Mouse (Mus musculus) lung, postnatal 0 days (tissue): Measurements from ENCODE around the gene Chtop. TPM values are rescaled to one million over a fixed set of nuclear protein-coding genes. Genes with fewer than 3 reads are reported as not detected.

Source experiments
- ATAC-seq: fragments of 200-750 bp; cut with Nextera tagmentation; 2 replicates; pipeline ENCODE4 v1.8.0; 2017; ENCODE audit warnings: moderate library complexity
- DNase-seq: peaks from one replicate; pipeline ENCODE4 v3.0.0-alpha.2; 2016; ENCODE audit warnings: low spot score
- H3K27ac ChIP-seq: fragments of 300-500 bp; sonication (generic); 2 replicates; pipeline ENCODE4 v1.5.1; 2014; ENCODE audit warnings: antibody characterized with exemption, mild to moderate bottlenecking, low read length, mixed read lengths
- H3K27me3 ChIP-seq: fragments of 300-500 bp; sonication (generic); replicated peaks from 2 replicates; pipeline ENCODE4 v1.6.1; 2014; ENCODE audit warnings: low read length, mixed read lengths; ENCODE audit not compliant: insufficient read depth
- H3K36me3 ChIP-seq: fragments of 300-500 bp; sonication (generic); 2 replicates; pipeline ENCODE4 v1.6.1; 2014; ENCODE audit warnings: low read length, mixed read lengths; ENCODE audit not compliant: insufficient read depth
- H3K4me1 ChIP-seq: fragments of 300-500 bp; sonication (generic); 2 replicates; pipeline ENCODE4 v1.6.1; 2014; ENCODE audit warnings: antibody characterized with exemption, low read depth, low read length, mixed read lengths; ENCODE audit not compliant: insufficient read depth
- H3K4me2 ChIP-seq: fragments of 300-500 bp; sonication (generic); replicated peaks from 2 replicates; pipeline ENCODE4 v1.6.1; 2014; ENCODE audit warnings: low read depth, mild to moderate bottlenecking, low read length, moderate library complexity, mixed read lengths
- H3K4me3 ChIP-seq: fragments of 300-500 bp; sonication (generic); 2 replicates; pipeline ENCODE4 v1.5.1; 2014; ENCODE audit warnings: low read depth, low read length
- H3K9ac ChIP-seq: fragments of 300-500 bp; sonication (generic); replicated peaks from 2 replicates; pipeline ENCODE4 v1.6.1; 2014; ENCODE audit warnings: low read depth, mild to moderate bottlenecking
- H3K9me3 ChIP-seq: fragments of 300-500 bp; sonication (generic); 2 replicates; pipeline ENCODE4 v1.6.1; 2016; ENCODE audit warnings: low read length, mixed read lengths
- CTCF ChIP-seq: IDR thresholded peaks from 2 replicates; pipeline ENCODE4 v1.5.1; 2016; ENCODE audit warnings: antibody characterized with exemption, mild to moderate bottlenecking
- EP300 ChIP-seq: IDR thresholded peaks from 2 replicates; pipeline ENCODE4 v1.6.1; 2016; ENCODE audit warnings: antibody characterized with exemption, mild to moderate bottlenecking, control low read depth
- WGBS: fragments of 180-500 bp; shearing (Covaris S2); extraction: QIAGEN DNeasy Blood & Tissue Kit; methylation state at CpG from one replicate; pipeline ENCODE4 v1.1.7; 2014; 5-methylcytosine and 5-hydroxymethylcytosine counted together
- polyA plus RNA-seq: library from polyadenylated mRNA; unstranded; fragments of >200 nt; fragmentation: Nextera tagmentation; extraction: Ambion mirVana; gene quantifications from 2 replicates; pipeline ENCODE4 v1.2.1, GENCODE M21; 2015

Chtop gene
- polyA plus RNA-seq, 1 experiment from 2014 or later: 85.8 TPM

DNA sequence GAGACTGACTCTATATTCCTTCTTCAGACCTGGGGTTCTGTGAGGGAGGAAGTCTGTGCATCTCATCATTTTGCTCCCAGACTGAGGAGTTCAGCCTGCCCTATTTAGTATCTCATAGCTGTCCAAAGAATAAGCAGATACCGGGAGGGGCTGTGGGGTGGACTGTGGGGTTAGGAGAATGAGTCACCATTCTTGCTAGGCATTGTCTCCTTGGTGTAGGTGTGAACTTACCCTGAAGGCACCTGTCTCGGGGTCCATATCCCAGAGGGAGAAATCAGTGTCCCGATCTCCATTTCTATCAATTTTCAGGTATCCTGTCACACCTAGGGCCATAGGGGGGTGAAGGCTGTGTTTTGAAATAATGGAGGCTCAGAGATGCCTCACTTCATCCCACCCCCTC lies 47.4 kb downstream of the Chtop start:
- 83% methylated on average over 3 of the region's 3 CpGs for WGBS
- ATAC-seq: no peak
- no peaks in the 10 kb centered on the region for H3K9me3 ChIP-seq

DNA sequence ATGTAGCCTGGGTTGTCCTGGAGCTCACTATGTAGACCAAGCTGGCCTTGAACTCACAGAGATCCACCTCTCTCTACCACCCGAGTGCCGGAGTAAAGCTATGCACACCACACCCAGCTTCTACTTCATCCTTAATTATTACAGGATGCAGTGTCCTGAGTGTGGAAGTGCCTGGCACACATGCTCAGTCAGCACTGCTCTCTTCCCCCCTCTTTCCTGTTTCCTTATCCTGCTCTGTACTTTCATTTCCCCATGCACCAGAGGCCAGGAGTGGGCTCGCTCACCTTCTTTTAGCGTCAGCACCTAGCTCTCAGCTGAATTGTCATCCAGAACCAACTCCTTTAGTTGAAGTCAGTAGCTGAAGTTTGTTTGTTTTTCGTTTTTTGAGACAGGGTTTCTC lies 49.0 kb downstream of the Chtop start:
- DNase-seq (no peak), ATAC-seq (no peak)
- TF ChIP-seq CTCF: no peak
- TF ChIP-seq EP300: no peak

More for the DNA sequence above, 47.4 kb downstream of the Chtop start:
- Histone ChIP-seq H3K9ac (no peak overlapping the region), H3K4me2 (no peak overlapping the region), H3K4me1 (no peaks in the 10 kb centered on the region; the same call in 1 of the 2 replicates), H3K27ac (no peak overlapping the region), H3K4me3 (no peak overlapping the region), H3K36me3 (no peaks in the 10 kb centered on the region), H3K27me3 (no peaks in the 10 kb centered on the region)
- no peak for DNase-seq
- TF ChIP-seq CTCF (no peak), EP300 (no peak)

DNA sequence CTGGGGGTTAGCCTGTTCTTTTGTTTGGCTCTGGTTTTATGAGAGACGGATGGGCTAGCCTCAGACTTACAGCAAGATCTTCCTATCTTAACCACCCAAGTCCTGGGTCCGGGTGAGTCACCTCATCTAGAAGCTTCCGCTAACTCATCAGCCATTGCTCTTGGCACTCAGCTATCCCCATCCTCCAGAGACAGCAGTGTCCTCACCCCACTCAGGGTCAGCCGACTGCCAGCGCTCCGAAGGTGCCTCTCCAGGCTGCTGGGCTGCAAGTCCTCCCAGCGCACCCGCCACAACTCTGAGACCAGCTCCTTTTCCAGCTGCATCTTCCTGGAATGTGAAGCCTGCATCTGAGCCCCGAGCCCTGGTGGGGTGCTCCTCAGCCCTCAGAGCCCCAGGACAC lies 49.6 kb downstream of the Chtop start:
- Histone ChIP-seq H3K36me3 (0 out of 2 replicates have a peak, but pooled peaks cover 6% of the 10 kb centered on the region), H3K9me3 (no peaks in the 10 kb centered on the region), H3K27me3 (no peaks in the 10 kb centered on the region), H3K4me3 (no peak overlapping the region), H3K4me2 (no peak overlapping the region), H3K27ac (no peak overlapping the region), H3K9ac (no peak overlapping the region), H3K4me1 (no peaks in the 10 kb centered on the region; the same call in 1 of the 2 replicates)
- WGBS: 79% methylated on average over 9 of the region's 9 CpGs
- no peak for DNase-seq
- TF ChIP-seq CTCF (no peak), EP300 (no peak)
- no peak for ATAC-seq

More for the DNA sequence above, 49.0 kb downstream of the Chtop start:
- Histone ChIP-seq H3K27me3 (no peaks in the 10 kb centered on the region), H3K9ac (no peak overlapping the region), H3K4me1 (no peaks in the 10 kb centered on the region; the same call in 1 of the 2 replicates), H3K9me3 (no peaks in the 10 kb centered on the region), H3K27ac (no peak overlapping the region), H3K36me3 (0 out of 2 replicates have a peak, but pooled peaks cover 6% of the 10 kb centered on the region), H3K4me3 (no peak overlapping the region), H3K4me2 (no peak overlapping the region)
- WGBS: 56% methylated on average over 5 of the region's 5 CpGs

DNA sequence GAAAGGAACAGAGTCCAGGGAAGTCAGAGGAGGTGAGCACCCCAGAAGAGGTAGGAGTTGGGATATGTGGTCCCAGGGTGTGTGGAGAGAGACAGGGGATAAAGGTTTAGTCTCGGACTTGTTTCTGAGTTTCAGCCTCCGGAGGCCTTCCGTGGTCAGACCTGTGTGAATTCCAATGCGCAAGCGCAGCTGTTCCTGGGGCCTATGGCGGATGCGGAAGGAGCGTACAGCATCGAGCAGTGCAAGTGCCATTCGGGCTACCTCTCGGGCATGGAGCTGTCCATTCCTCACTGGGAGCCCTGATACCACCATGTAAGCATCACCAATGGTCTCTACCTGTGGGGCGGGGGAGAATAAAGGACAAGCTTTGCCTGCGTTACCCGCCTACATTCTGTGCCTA lies 54.4 kb downstream of the Chtop start:
- TF ChIP-seq CTCF (no peak), EP300 (no peak)
- ATAC-seq (no peak), DNase-seq (no peak)
- Histone ChIP-seq H3K27ac (no peak overlapping the region), H3K36me3 (0 out of 2 replicates have a peak, but pooled peaks cover 6% of the 10 kb centered on the region), H3K4me1 (no peaks in the 10 kb centered on the region), H3K9ac (no peak overlapping the region), H3K4me2 (no peak overlapping the region), H3K4me3 (no peak overlapping the region), H3K9me3 (no peaks in the 10 kb centered on the region), H3K27me3 (no peaks in the 10 kb centered on the region)
- 87% methylated on average over 14 of the region's 14 CpGs for WGBS

DNA sequence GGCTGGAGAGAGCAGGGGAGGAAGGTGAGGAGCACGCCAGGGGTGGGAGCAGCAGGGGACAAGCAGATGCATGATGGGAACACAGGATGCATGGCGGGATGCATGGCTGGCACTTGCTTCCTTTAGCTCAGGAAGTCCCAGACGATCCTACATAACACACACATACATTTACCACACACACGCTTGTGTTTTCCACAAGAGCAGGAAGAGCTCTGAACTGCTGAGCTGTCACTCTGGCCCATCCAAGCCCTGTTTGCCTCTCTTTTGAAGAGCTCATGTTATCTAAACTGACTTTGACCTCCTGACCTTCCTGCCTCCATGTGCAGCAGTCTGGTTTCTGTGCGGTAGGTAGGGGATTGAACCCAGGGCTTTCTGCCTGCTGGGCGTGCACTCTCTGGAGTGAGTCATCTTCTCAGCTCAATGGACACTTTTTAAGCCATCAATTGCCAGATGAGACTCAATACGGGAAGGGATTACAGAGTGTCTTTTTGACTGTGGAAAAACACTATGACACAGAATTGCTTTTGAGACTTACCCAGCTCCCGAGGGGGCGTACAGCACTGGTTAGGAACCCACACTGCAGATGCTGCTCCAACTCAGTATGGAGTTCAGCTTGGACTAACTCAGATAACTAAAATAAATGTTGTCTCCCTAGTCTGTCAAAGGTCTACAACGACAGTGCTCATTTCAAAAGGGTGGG lies 57.8 kb downstream of the Chtop start:
- 0 out of 2 replicates have a peak overlapping the region, but pooled peaks have one; percentile 11 for H3K4me2 ChIP-seq
- 28% methylated on average over 10 of the region's 10 CpGs for WGBS

DNA sequence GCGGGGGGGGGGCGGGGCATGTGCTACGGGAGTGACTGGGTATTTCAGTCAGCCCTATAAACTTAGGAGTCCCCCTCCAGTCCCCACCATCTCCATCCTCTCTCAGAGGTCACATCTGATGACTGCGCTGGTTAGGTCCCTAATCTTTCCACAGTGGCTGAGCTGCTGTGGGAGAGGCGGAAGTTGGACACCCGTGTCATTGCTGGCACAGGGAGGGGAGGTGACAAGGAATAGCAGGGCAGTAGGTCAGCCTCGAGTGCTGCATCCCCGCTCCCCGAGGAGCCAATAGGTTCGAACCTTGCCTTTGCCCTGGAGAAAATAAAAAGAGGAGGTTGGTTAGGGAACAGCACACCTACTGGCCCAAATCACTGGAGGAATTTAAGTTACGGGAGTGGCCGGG lies 58.4 kb downstream of the Chtop start:
- Histone ChIP-seq H3K27ac (peak overlapping the region; percentile 43; the same call in 1 of the 2 replicates), H3K36me3 (no peaks in the 10 kb centered on the region), H3K4me1 (peaks cover 6% of the 10 kb centered on the region; the same call in 1 of the 2 replicates), H3K9ac (no peak overlapping the region), H3K9me3 (no peaks in the 10 kb centered on the region), H3K27me3 (no peaks in the 10 kb centered on the region), H3K4me3 (no peak overlapping the region), H3K4me2 (0 out of 2 replicates have a peak overlapping the region, but pooled peaks have one; percentile 11)
- TF ChIP-seq EP300 (no peak), CTCF (no peak)
- no peak for DNase-seq
- no peak for ATAC-seq
- WGBS: 23% methylated on average over 12 of the region's 12 CpGs

More for the DNA sequence above, 57.8 kb downstream of the Chtop start:
- Histone ChIP-seq H3K4me1 (peaks cover 6% of the 10 kb centered on the region; the same call in 1 of the 2 replicates), H3K9me3 (no peaks in the 10 kb centered on the region), H3K4me3 (no peak overlapping the region), H3K9ac (no peak overlapping the region), H3K27ac (peak overlapping the region; percentile 43; the same call in 1 of the 2 replicates), H3K36me3 (0 out of 2 replicates have a peak, but pooled peaks cover 4% of the 10 kb centered on the region), H3K27me3 (no peaks in the 10 kb centered on the region)
- peak; percentile 46 for DNase-seq
- TF ChIP-seq CTCF (no peak), EP300 (no peak)
- ATAC-seq: no peak

Other genes starting within 250 kb of the Chtop start
- 2.3 and 2.7 TPM in 2 replicates for gene Dennd4b, start 244.3 kb downstream of the Chtop start, polyA plus RNA-seq
- gene Gatad2b, start 216.3 kb downstream of the Chtop start, polyA plus RNA-seq: 9.2 and 10.1 TPM in 2 replicates
- 16.0 and 18.0 TPM in 2 replicates for gene Slc27a3, start 119.6 kb downstream of the Chtop start, polyA plus RNA-seq
- gene Ints3, start 75.9 kb downstream of the Chtop start, polyA plus RNA-seq: 10.6 and 13.9 TPM in 2 replicates
- gene Npr1, start 43.6 kb downstream of the Chtop start, polyA plus RNA-seq: 30.0 and 35.8 TPM in 2 replicates
- 58.4 and 65.8 TPM in 2 replicates for gene Ilf2, start 33.4 kb downstream of the Chtop start, polyA plus RNA-seq
- 97.9 and 101 TPM in 2 replicates for gene Snapin, start 18.5 kb downstream of the Chtop start, polyA plus RNA-seq
- gene S100a1, start 4.9 kb upstream of the Chtop start, polyA plus RNA-seq: 289 and 309 TPM in 2 replicates
- 159 and 167 TPM in 2 replicates for gene S100a13, start 4.9 kb upstream of the Chtop start, polyA plus RNA-seq
- gene S100a14, start 17.4 kb upstream of the Chtop start, polyA plus RNA-seq: 77.5 and 100 TPM in 2 replicates
- gene S100a16, start 27.8 kb upstream of the Chtop start, polyA plus RNA-seq: 368 and 387 TPM in 2 replicates
- 1.1 and 2.1 TPM in 2 replicates for gene S100a3, start 51.1 kb upstream of the Chtop start, polyA plus RNA-seq
- 0.66 TPM in 1 of 2 replicates, not detected in the other for gene S100a2, start 80.7 kb upstream of the Chtop start, polyA plus RNA-seq
- gene Gm42674, start 92.4 kb upstream of the Chtop start, polyA plus RNA-seq: not detected in 2 replicates
- 18.4 and 24.3 TPM in 2 replicates for gene S100a4, start 94.3 kb upstream of the Chtop start, polyA plus RNA-seq
- gene S100a5, start 99.0 kb upstream of the Chtop start, polyA plus RNA-seq: not detected in 2 replicates
- gene S100a6, start 103.4 kb upstream of the Chtop start, polyA plus RNA-seq: 1,618 and 1,721 TPM in 2 replicates
- 0.08 and 0.27 TPM in 2 replicates for gene S100a7a, start 144.5 kb upstream of the Chtop start, polyA plus RNA-seq
- 332 and 333 TPM in 2 replicates for gene S100a8, start 159.5 kb upstream of the Chtop start, polyA plus RNA-seq
- gene S100a9, start 186.2 kb upstream of the Chtop start, polyA plus RNA-seq: 207 and 215 TPM in 2 replicates
- not detected in 2 replicates for gene Pglyrp4, start 217.4 kb upstream of the Chtop start, polyA plus RNA-seq